Mouse (Mus musculus) stomach, postnatal 0 days (tissue): ENCODE data around the gene Tmem205. TPM values are rescaled to one million over a fixed set of nuclear protein-coding genes. Genes with fewer than 3 reads are reported as not detected.

Experiments
- ATAC-seq: fragments of 200-750 bp; cut with Nextera tagmentation; 2 replicates; pipeline ENCODE4 v1.8.0; 2017; ENCODE audit not compliant: low FRiP score, low TSS enrichment
- DNase-seq: peaks from one replicate; pipeline ENCODE4 v3.0.0-alpha.2; 2016; ENCODE audit warnings: low spot score
- H3K27ac ChIP-seq: fragments of 300-500 bp; sonication (generic); replicated peaks from 2 replicates; pipeline ENCODE4 v1.5.1; 2014; ENCODE audit warnings: mild to moderate bottlenecking, control low read depth
- H3K27me3 ChIP-seq: fragments of 300-500 bp; sonication (generic); 2 replicates; pipeline ENCODE4 v1.6.1; 2014; ENCODE audit warnings: low read length; ENCODE audit not compliant: control insufficient read depth, insufficient read depth
- H3K36me3 ChIP-seq: fragments of 300-500 bp; sonication (generic); 2 replicates; pipeline ENCODE4 v1.6.1; 2014; ENCODE audit warnings: low read length, mixed read lengths; ENCODE audit not compliant: control insufficient read depth, insufficient read depth
- H3K4me1 ChIP-seq: fragments of 300-500 bp; sonication (generic); replicated peaks from 2 replicates; pipeline ENCODE4 v1.6.1; 2014; ENCODE audit warnings: antibody characterized with exemption; ENCODE audit not compliant: control insufficient read depth, insufficient read depth
- H3K4me2 ChIP-seq: fragments of 300-500 bp; sonication (generic); replicated peaks from 2 replicates; pipeline ENCODE4 v1.6.1; 2014; ENCODE audit warnings: low read depth, mild to moderate bottlenecking, control low read depth, moderate library complexity
- H3K4me3 ChIP-seq: fragments of 300-500 bp; sonication (generic); 2 replicates; pipeline ENCODE4 v1.5.1; 2014; ENCODE audit warnings: low read depth, low read length, control low read depth
- H3K9ac ChIP-seq: fragments of 300-500 bp; sonication (generic); 2 replicates; pipeline ENCODE4 v1.6.1; 2014; ENCODE audit warnings: mild to moderate bottlenecking, low read length, control low read depth, mixed read lengths
- H3K9me3 ChIP-seq: fragments of 300-500 bp; sonication (generic); 2 replicates; pipeline ENCODE4 v1.6.1; 2016; ENCODE audit warnings: low read length; ENCODE audit not compliant: control insufficient read depth
- CTCF ChIP-seq: IDR thresholded peaks from 2 replicates; pipeline ENCODE4 v1.5.1; 2016; ENCODE audit warnings: antibody characterized with exemption, low read depth, mild to moderate bottlenecking, moderate library complexity
- EP300 ChIP-seq: optimal IDR thresholded peaks from 2 replicates; pipeline ENCODE3; 2016; ENCODE audit warnings: antibody characterized with exemption
- WGBS: fragments of 180-500 bp; shearing (Covaris S2); extraction: QIAGEN DNeasy Blood & Tissue Kit; methylation state at CpG from one replicate; pipeline ENCODE4 v1.1.7; 2014; 5-methylcytosine and 5-hydroxymethylcytosine counted together
- polyA plus RNA-seq: library from polyadenylated mRNA; unstranded; fragments of >200 nt; fragmentation: Nextera tagmentation; extraction: Ambion mirVana; gene quantifications from 2 replicates; pipeline ENCODE4 v1.2.1, GENCODE M21; 2015

Tmem205 gene
- polyA plus RNA-seq, 1 experiment from 2014 or later, result 95.0 TPM

DNA sequence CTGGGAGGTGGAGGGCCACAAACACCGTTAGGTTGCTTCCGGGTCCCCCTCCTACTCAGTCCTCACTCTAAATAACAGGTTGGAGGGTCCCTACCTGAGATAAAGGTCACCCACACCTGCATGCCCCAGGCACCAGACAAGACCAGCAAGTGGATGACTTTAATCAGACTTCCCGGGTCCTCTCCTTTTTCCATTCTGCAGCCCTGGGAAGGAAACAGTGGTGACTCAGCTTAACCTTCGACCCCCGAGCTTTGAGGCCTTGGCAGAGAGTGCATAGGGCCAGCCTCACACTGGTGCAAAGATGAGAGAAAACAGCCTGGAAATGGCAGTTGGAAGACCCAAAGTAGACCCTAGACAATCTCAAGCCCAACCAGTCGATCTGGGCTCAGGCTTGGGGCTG is 1.2 kb downstream of the Tmem205 start:
- Histone ChIP-seq H3K36me3 (no peaks in the 10 kb centered on the region), H3K9ac (peak overlapping the region; percentile 23; the same call in 1 of the 2 replicates), H3K9me3 (no peaks in the 10 kb centered on the region), H3K27ac (peak overlapping the region; percentile 79; the same call in 1 of the 2 replicates), H3K4me1 (0 out of 2 replicates have a peak, but pooled peaks cover 6% of the 10 kb centered on the region), H3K27me3 (no peaks in the 10 kb centered on the region), H3K4me2 (peak overlapping the region; percentile 60), H3K4me3 (peak overlapping the region; percentile 47)
- DNase-seq, result peak; percentile 50
- WGBS, result 60% methylated on average over 6 of the region's 6 CpGs
- ATAC-seq, result no peak
- TF ChIP-seq CTCF (no peak), EP300 (no peak)

DNA sequence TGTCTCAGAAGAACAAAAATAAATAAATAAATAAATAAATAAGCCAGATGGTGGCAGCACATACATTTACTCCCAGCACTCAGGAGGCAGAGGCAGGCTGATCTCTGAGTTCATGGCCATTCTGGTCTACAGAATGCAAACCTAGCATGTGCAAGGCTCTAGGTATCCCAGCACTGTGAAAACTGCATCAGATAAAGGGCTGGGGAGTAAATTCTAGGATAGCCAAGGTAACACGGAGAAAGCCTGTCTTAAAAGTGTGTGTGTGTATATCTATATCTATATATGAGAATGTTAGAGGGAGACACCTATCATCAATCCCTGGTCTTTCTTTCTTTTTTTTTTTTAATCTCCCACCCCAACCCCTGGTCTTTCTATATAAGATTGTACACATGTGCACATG is 1.9 kb downstream of the Tmem205 start:
- ATAC-seq (no peak), DNase-seq (no peak)
- H3K9me3 ChIP-seq, result no peaks in the 10 kb centered on the region
- no peak overlapping the region for H3K27ac ChIP-seq
- no peaks in the 10 kb centered on the region for H3K27me3 ChIP-seq
- TF ChIP-seq EP300 (no peak), CTCF (0 out of 2 replicates have a peak, but pooled peaks have one; percentile 2)
- H3K4me1 ChIP-seq, result 0 out of 2 replicates have a peak, but pooled peaks cover 6% of the 10 kb centered on the region
- no peaks in the 10 kb centered on the region for H3K36me3 ChIP-seq
- no peak overlapping the region for H3K4me2 ChIP-seq
- H3K9ac ChIP-seq, result no peak overlapping the region
- H3K4me3 ChIP-seq, result no peak overlapping the region
- WGBS, result 96% methylated on average over 1 of the region's 1 CpGs

DNA sequence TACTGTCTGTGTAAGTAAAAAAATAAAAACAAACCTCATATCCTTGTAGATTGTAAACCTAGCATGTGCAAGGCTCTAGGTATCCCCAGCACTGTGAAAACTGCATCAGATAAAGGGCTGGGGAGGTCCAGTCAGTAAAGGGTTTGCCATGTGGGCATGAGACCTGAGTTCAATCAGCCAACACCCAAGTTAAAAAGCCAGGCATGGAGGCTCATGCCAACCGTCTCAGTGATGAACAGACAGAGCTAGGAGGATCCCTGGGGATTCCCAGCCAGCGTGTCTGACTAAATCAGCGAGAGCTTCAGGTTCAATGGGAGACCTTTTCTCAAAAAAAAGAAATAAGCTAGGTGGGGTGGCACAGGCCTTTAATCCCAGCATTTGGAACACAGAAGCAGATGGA is 2.3 kb downstream of the Tmem205 start:
- no peaks in the 10 kb centered on the region for H3K9me3 ChIP-seq
- TF ChIP-seq EP300 (no peak), CTCF (no peak)
- no peak overlapping the region for H3K4me2 ChIP-seq
- H3K4me1 ChIP-seq, result 0 out of 2 replicates have a peak, but pooled peaks cover 6% of the 10 kb centered on the region
- 94% methylated on average over 3 of the region's 3 CpGs for WGBS
- 0 out of 2 replicates have a peak overlapping the region, but pooled peaks have one; percentile 24 for H3K27ac ChIP-seq
- ATAC-seq (no peak), DNase-seq (no peak)
- no peaks in the 10 kb centered on the region for H3K27me3 ChIP-seq
- no peaks in the 10 kb centered on the region for H3K36me3 ChIP-seq
- H3K9ac ChIP-seq, result no peak overlapping the region
- H3K4me3 ChIP-seq, result no peak overlapping the region

- H3K4me3 ChIP-seq, result no peak overlapping the region
- peak; percentile 24 for TF ChIP-seq EP300
- no peak for TF ChIP-seq CTCF
- H3K9me3 ChIP-seq, result no peaks in the 10 kb centered on the region
- H3K9ac ChIP-seq, result no peak overlapping the region
- DNase-seq, result peak; percentile 95
- WGBS, result 30% methylated on average over 6 of the region's 6 CpGs
- no peaks in the 10 kb centered on the region for H3K36me3 ChIP-seq
- H3K27ac ChIP-seq, result peak overlapping the region; percentile 82
- 0 out of 2 replicates have a peak, but pooled peaks cover 6% of the 10 kb centered on the region for H3K4me1 ChIP-seq
- no peak overlapping the region for H3K4me2 ChIP-seq
- H3K27me3 ChIP-seq, result no peaks in the 10 kb centered on the region
- ATAC-seq, result peak; percentile 84
These were observed 3.3 kb downstream of the Tmem205 start for GRCm38 (mm10) chr9:21924099-21924493.

GRCm38 (mm10) chr9:21923490-21924098 is 3.8 kb downstream of the Tmem205 start:
- DNase-seq (no peak), ATAC-seq (no peak)
- no peaks in the 10 kb centered on the region for H3K9me3 ChIP-seq
- WGBS, result 21% methylated on average over 3 of the region's 3 CpGs
- H3K27ac ChIP-seq, result peak overlapping the region; percentile 82
- no peaks in the 10 kb centered on the region for H3K36me3 ChIP-seq
- H3K4me1 ChIP-seq, result 0 out of 2 replicates have a peak, but pooled peaks cover 6% of the 10 kb centered on the region
- no peak overlapping the region for H3K4me3 ChIP-seq
- no peak overlapping the region for H3K9ac ChIP-seq
- no peak overlapping the region for H3K4me2 ChIP-seq
- no peaks in the 10 kb centered on the region for H3K27me3 ChIP-seq
- TF ChIP-seq EP300 (no peak), CTCF (no peak)

DNA sequence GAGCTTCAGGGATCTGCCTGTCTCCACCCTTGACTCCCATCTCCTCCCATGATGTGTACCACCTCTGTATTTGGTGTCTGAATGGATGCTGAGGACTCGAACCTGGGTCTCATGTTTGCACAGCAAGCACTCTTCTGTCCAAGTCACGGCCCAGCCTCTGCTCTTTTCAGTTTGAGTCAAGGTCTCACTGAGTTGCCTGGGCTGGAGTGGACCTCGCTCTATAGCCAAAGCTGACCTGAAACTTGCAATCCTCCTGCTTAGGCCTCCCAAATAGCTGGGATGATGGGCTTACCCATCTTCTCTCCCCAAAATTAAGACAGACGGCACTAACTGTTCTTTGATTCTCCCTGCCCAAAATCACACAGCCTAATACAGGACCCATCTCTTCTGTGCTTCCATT is 4.3 kb downstream of the Tmem205 start:
- no peak overlapping the region for H3K4me2 ChIP-seq
- H3K4me1 ChIP-seq, result 0 out of 2 replicates have a peak, but pooled peaks cover 6% of the 10 kb centered on the region
- no peak for DNase-seq
- H3K9ac ChIP-seq, result no peak overlapping the region
- 77% methylated on average over 4 of the region's 4 CpGs for WGBS
- no peak overlapping the region for H3K4me3 ChIP-seq
- H3K36me3 ChIP-seq, result no peaks in the 10 kb centered on the region
- no peak for ATAC-seq
- peak overlapping the region; percentile 82 for H3K27ac ChIP-seq
- no peaks in the 10 kb centered on the region for H3K9me3 ChIP-seq
- TF ChIP-seq EP300, result no peak
- TF ChIP-seq CTCF, result no peak
- no peaks in the 10 kb centered on the region for H3K27me3 ChIP-seq
